ENCODE assay signal across 8 mouse cellular contexts in the genomic region with DNA sequence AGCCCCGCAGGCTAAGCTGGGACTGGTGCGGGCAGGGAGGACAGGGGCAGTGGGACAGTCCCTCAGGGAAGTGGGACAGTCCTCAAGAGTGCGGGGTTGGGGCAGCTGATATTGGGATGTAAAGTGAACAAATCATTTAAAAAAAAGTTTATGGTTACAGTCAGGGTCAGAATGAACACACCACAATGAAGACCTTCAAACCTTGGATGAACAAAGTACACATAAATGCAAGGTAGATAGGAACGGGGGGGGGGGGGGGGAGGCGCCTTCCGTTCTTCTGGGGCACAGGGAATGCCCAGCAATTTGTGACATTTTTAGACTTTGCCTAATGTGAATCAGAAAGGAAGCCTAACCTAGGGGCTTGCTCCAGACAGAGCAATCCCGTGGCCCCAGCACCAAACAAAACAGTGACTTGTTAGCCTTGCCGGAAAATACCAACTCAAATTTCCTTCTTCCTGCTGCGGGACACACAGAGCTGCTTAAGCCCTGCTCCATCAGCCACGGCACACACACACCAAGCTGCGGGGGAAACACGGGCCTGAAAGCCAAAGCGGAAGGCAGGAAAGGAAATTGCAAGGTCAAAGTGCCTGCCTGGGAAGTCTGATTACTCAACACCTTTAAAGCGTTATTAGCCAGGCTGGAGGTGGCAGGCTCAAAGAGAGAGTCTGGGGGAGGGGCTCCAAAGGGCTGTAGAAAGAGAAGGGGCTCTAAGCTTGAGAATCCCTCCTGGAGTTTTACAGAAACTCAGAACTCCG.
A peak's percentile ranks its signal among the peaks of the same experiment; 100 is the strongest.
DNase-seq lines count a peak whose midpoint lies in the region; ATAC-seq and TF ChIP-seq lines count a peak whose summit lies in the region.

No protein-coding gene starts in this region.

- peak; percentile 86 for ATAC-seq in intestine, postnatal 0 days
- no peak for ATAC-seq in neural tube, embryonic 13.5 days (ENCODE audit: low read depth)
- no peak for ATAC-seq in frontal cortex, adult (ENCODE audit: low TSS enrichment)

- DNase-seq in adrenal gland, adult (ENCODE audit: inconsistent age in 2 of 2, low spot score in 1 of 2): peak; percentile 23 to 74
- no peak for DNase-seq in adrenal gland, adult 18-20 months (ENCODE audit: low spot score in 2 of 2)
- peak; percentile 31 for DNase-seq in gonadal fat pad, adult 2 months (ENCODE audit: low read depth)
- DNase-seq in lung, adult 18-20 months: peak; percentile 31 to 65
- DNase-seq in c-Kit-positive CD71-positive TER-119-positive erythroid progenitor cells, embryonic 14.5 days (ENCODE audit: low spot score): no peak

- H3K36me3 ChIP-seq in intestine, postnatal 0 days (ENCODE audit: control insufficient read depth, insufficient read depth): no peaks in the 10 kb centered on the region
- H3K36me3 ChIP-seq in neural tube, embryonic 13.5 days: no peaks in the 10 kb centered on the region

- H3K27me3 ChIP-seq in intestine, postnatal 0 days (replicated peaks; ENCODE audit: control insufficient read depth, insufficient read depth, low read length): no peaks in the 10 kb centered on the region
- peaks cover 12% of the 10 kb centered on the region; the same call in 1 of the 2 replicates for H3K27me3 ChIP-seq in neural tube, embryonic 13.5 days

- 18% methylated on average over 13 of the region's 15 CpGs for WGBS in intestine, postnatal 0 days
- 21% methylated on average over 15 of the region's 15 CpGs for WGBS in neural tube, embryonic 13.5 days

- no peak overlapping the region for H3K9ac ChIP-seq in intestine, postnatal 0 days (ENCODE audit: low read depth, low read length)
- H3K9ac ChIP-seq in neural tube, embryonic 13.5 days: no peak overlapping the region

- peak overlapping the region; percentile 80 for H3K27ac ChIP-seq in intestine, postnatal 0 days (ENCODE audit: low read depth, low read length)
- no peak overlapping the region for H3K27ac ChIP-seq in neural tube, embryonic 13.5 days (replicated peaks)

- 0 out of 2 replicates have a peak, but pooled peaks cover 5% of the 10 kb centered on the region for H3K4me1 ChIP-seq in intestine, postnatal 0 days (replicated peaks; ENCODE audit: control insufficient read depth, insufficient read depth, low read length)
- H3K4me1 ChIP-seq in neural tube, embryonic 13.5 days (replicated peaks): peaks cover 31% of the 10 kb centered on the region

- TF ChIP-seq CTCF in intestine, postnatal 0 days (IDR thresholded peaks at IDR 0.05; ENCODE audit: low read depth): no peak

- peak overlapping the region; percentile 31 for H3K4me2 ChIP-seq in intestine, postnatal 0 days (replicated peaks; ENCODE audit: low read depth)
- H3K4me2 ChIP-seq in neural tube, embryonic 13.5 days: peak overlapping the region; percentile 40

- H3K4me3 ChIP-seq in intestine, postnatal 0 days (ENCODE audit: low read depth, low read length): 0 out of 2 replicates have a peak overlapping the region, but pooled peaks have one; percentile 1
- H3K4me3 ChIP-seq in neural tube, embryonic 13.5 days: no peak overlapping the region

- H3K9me3 ChIP-seq in intestine, postnatal 0 days (ENCODE audit: control insufficient read depth): no peaks in the 10 kb centered on the region
- H3K9me3 ChIP-seq in neural tube, embryonic 13.5 days: no peaks in the 10 kb centered on the region

Comparison
In these comparisons a context has a peak if more than half of its experiments do, and no peak if none do; other contexts are left out.
1. DNase-seq: peak in adrenal gland, adult (2 of 2), gonadal fat pad, adult 2 months (single experiment) and lung, adult 18-20 months (2 of 2); none in adrenal gland, adult 18-20 months (0 of 2) and c-Kit-positive CD71-positive TER-119-positive erythroid progenitor cells, embryonic 14.5 days (single experiment).